Mouse (Mus musculus): ENCODE measurements at regions not wholly inside any gene's neighbourhood (a gene's known extent, or its start where the extent isn't known, plus 50 kb on each side); places are given as distances from the start of the nearest gene placed in this dataset.
"Not testable (repeated sequence)": the region's sequence is repeated elsewhere in the genome, so short reads cannot be mapped to it uniquely, and the experiment has no call there.

GRCm38 (mm10) chr3:8310379-8311128, 1299.3 kb downstream of the Zfp704 start:
- peak; percentile 30 to 42 for DNase-seq (ENCODE audit: low spot score in 2 of 2)

- no peak for DNase-seq (ENCODE audit: low spot score in 2 of 2)
Measured at GRCm38 (mm10) chr3:8307296-8307695, 1302.6 kb downstream of the Zfp704 start.

GRCm38 (mm10) chr3:8304784-8305183, 1305.1 kb downstream of the Zfp704 start:
- no peak for DNase-seq (ENCODE audit: low spot score in 2 of 2)

GRCm38 (mm10) chr3:8293036-8293435, 1316.8 kb downstream of the Zfp704 start:
- DNase-seq (ENCODE audit: low spot score in 2 of 2) = peak; percentile 21 to 33

GRCm38 (mm10) chr3:8289558-8289957, 1320.3 kb downstream of the Zfp704 start:
- DNase-seq (ENCODE audit: low spot score in 2 of 2) = no peak

- DNase-seq (ENCODE audit: low spot score in 2 of 2) = no peak
Measured at GRCm38 (mm10) chr3:8288437-8288836, 1321.4 kb downstream of the Zfp704 start.

GRCm38 (mm10) chr3:8284655-8285428, 1325.0 kb downstream of the Zfp704 start:
- DNase-seq (ENCODE audit: low spot score in 2 of 2) = no peak

GRCm38 (mm10) chr3:8282411-8282810, 1327.5 kb downstream of the Zfp704 start:
- DNase-seq (ENCODE audit: low spot score in 2 of 2) = no peak

GRCm38 (mm10) chr3:8276661-8277060, 1333.2 kb downstream of the Zfp704 start:
- no peak for DNase-seq (ENCODE audit: low spot score in 2 of 2)

GRCm38 (mm10) chr3:8270935-8271298, 1339.0 kb downstream of the Zfp704 start:
- no peak for DNase-seq (ENCODE audit: low spot score in 2 of 2)

GRCm38 (mm10) chr3:8270009-8270934, 1339.6 kb downstream of the Zfp704 start:
- DNase-seq (ENCODE audit: low spot score in 2 of 2) = no peak

GRCm38 (mm10) chr3:8265783-8266182, 1344.1 kb downstream of the Zfp704 start:
- no peak for DNase-seq (ENCODE audit: low spot score in 2 of 2)

- no peak for DNase-seq (ENCODE audit: low spot score in 2 of 2)
Measured at GRCm38 (mm10) chr3:8264366-8265033, 1345.4 kb downstream of the Zfp704 start.

GRCm38 (mm10) chr3:8257293-8257692, 1352.6 kb downstream of the Zfp704 start:
- DNase-seq (ENCODE audit: low spot score in 2 of 2) = no peak

GRCm38 (mm10) chr3:8252311-8252710, 1357.6 kb downstream of the Zfp704 start:
- no peak for DNase-seq (ENCODE audit: low spot score in 2 of 2)

- no peak for DNase-seq (ENCODE audit: low spot score in 2 of 2)
Measured at GRCm38 (mm10) chr3:8248911-8249310, 1361.0 kb downstream of the Zfp704 start.

- DNase-seq (ENCODE audit: low spot score in 2 of 2) = peak; percentile 62 to 64
Measured at GRCm38 (mm10) chr3:8245822-8246221, 1364.1 kb downstream of the Zfp704 start.

- peak; percentile 44 to 57 for DNase-seq (ENCODE audit: low spot score in 2 of 2)
Measured at GRCm38 (mm10) chr3:8245195-8245789, 1364.6 kb downstream of the Zfp704 start.

GRCm38 (mm10) chr3:8244526-8245194, 1365.2 kb downstream of the Zfp704 start:
- DNase-seq (ENCODE audit: low spot score in 2 of 2) = not testable (repeated sequence)

GRCm38 (mm10) chr3:8206623-8207404, 1403.1 kb downstream of the Zfp704 start:
- no peak for DNase-seq (ENCODE audit: low spot score in 2 of 2)
